Comparison of ENCODE assay signal across 11 mouse cellular contexts in the genomic region with DNA sequence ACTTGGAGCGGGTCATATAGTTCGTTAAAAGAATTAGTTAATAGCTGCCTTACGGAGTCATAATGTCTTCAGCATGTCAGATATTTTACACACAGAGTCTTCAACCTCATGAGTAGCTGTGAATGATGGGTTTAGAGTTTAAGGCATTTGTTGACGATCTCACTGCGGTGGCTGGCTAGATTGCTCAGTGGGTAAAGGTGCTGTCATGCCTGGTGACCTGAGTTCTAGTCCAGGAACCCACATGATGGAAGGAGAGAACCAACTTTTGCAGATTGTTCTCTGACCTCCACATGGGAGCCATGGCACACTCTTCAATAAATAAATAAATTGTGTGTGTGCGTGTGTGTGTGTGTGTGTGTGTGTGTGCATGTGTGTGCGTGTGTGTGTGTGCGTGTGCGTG. TPM values are rescaled to one million over a fixed set of nuclear protein-coding genes. Genes with fewer than 3 reads are reported as not detected.
DNase-seq lines count a peak whose midpoint lies in the region; ATAC-seq and TF ChIP-seq lines count a peak whose summit lies in the region.
"Had no signal": no experiment of that assay in that cellular context is flagged by ENCODE, and none has a peak within 500 bp of the region (broad histone marks: within the 10 kb centered on the region; RNA-seq: fewer than 3 reads in every experiment).

No protein-coding gene starts in this region.

- peaks cover 5% of the 10 kb centered on the region for H3K4me1 ChIP-seq in heart, adult 2 months (ENCODE audit: control insufficient read depth, insufficient read depth, low read length)
- peaks cover 34% of the 10 kb centered on the region for H3K4me1 ChIP-seq in kidney, embryonic 15.5 days
- H3K4me1 ChIP-seq in neural tube, embryonic 12.5 days, result peaks cover 23% of the 10 kb centered on the region
- peaks cover 25% of the 10 kb centered on the region for H3K4me1 ChIP-seq in stomach, embryonic 16.5 days (ENCODE audit: control insufficient read depth, insufficient read depth, low read length)

- H3K27me3 ChIP-seq in heart, adult 2 months (ENCODE audit: control insufficient read depth, insufficient read depth, low read length), result no peaks in the 10 kb centered on the region
- H3K27me3 ChIP-seq in kidney, embryonic 15.5 days, result no peaks in the 10 kb centered on the region
- no peaks in the 10 kb centered on the region for H3K27me3 ChIP-seq in neural tube, embryonic 12.5 days (replicated peaks)
- H3K27me3 ChIP-seq in stomach, embryonic 16.5 days (ENCODE audit: control insufficient read depth, insufficient read depth, low read length), result no peaks in the 10 kb centered on the region

- no peaks in the 10 kb centered on the region for H3K9me3 ChIP-seq in kidney, embryonic 15.5 days (replicated peaks)
- no peaks in the 10 kb centered on the region for H3K9me3 ChIP-seq in neural tube, embryonic 12.5 days
- no peaks in the 10 kb centered on the region for H3K9me3 ChIP-seq in stomach, embryonic 16.5 days (replicated peaks; ENCODE audit: control insufficient read depth, low read length)

- TF ChIP-seq EP300 in heart, adult 2 months (IDR thresholded peaks at IDR 0.05; ENCODE audit: insufficient read depth, low read depth, low read length), result no peak

- no peak overlapping the region for H3K4me3 ChIP-seq in heart, adult 2 months
- peak overlapping the region; percentile 61; the same call in 1 of the 2 replicates for H3K4me3 ChIP-seq in kidney, embryonic 15.5 days (replicated peaks)
- H3K4me3 ChIP-seq in neural tube, embryonic 12.5 days, result no peak overlapping the region
- H3K4me3 ChIP-seq in stomach, embryonic 16.5 days (replicated peaks; ENCODE audit: low read length), result peak overlapping the region; percentile 72; the same call in 1 of the 2 replicates

- intact Hi-C loops in heart, adult 2 months (cut with DNase I), result loop anchor here (2.0 kb wide), 1 partner anchor 71 kb away; the partner anchor contains the start of gene Stmn1

- H3K9ac ChIP-seq in heart, adult 2 months (ENCODE audit: low read depth, low read length), result no peak overlapping the region
- no peak overlapping the region for H3K9ac ChIP-seq in kidney, embryonic 15.5 days
- no peak overlapping the region for H3K9ac ChIP-seq in neural tube, embryonic 12.5 days
- H3K9ac ChIP-seq in stomach, embryonic 16.5 days (ENCODE audit: low read length), result 0 out of 2 replicates have a peak overlapping the region, but pooled peaks have one; percentile 43
- H3K9ac ChIP-seq: liver, embryonic 14.5 days had no signal

- H3K27ac ChIP-seq in heart, adult 2 months, result peak overlapping the region; percentile 77
- H3K27ac ChIP-seq in kidney, embryonic 15.5 days, result peak overlapping the region; percentile 80
- H3K27ac ChIP-seq in neural tube, embryonic 12.5 days, result no peak overlapping the region
- H3K27ac ChIP-seq in stomach, embryonic 16.5 days (ENCODE audit: low read length), result peak overlapping the region; percentile 96
- H3K27ac ChIP-seq: liver, embryonic 14.5 days had no signal

- WGBS in heart, adult 2 months, result 85% methylated on average over 9 of the region's 9 CpGs
- 85% methylated on average over 9 of the region's 9 CpGs for WGBS in kidney, embryonic 15.5 days
- WGBS in neural tube, embryonic 12.5 days, result 88% methylated on average over 9 of the region's 9 CpGs
- 84% methylated on average over 9 of the region's 9 CpGs for WGBS in stomach, embryonic 16.5 days

- H3K4me2 ChIP-seq in kidney, embryonic 15.5 days, result peak overlapping the region; percentile 76
- peak overlapping the region; percentile 86; the same call in 1 of the 2 replicates for H3K4me2 ChIP-seq in neural tube, embryonic 12.5 days (replicated peaks)
- peak overlapping the region; percentile 96; the same call in 1 of the 2 replicates for H3K4me2 ChIP-seq in stomach, embryonic 16.5 days (ENCODE audit: low read depth, low read length)

- TF ChIP-seq CTCF in heart, adult 2 months (IDR thresholded peaks at IDR 0.05), result no peak

- no peaks in the 10 kb centered on the region for H3K36me3 ChIP-seq in heart, adult 2 months (ENCODE audit: control insufficient read depth, insufficient read depth, low read length)
- H3K36me3 ChIP-seq in kidney, embryonic 15.5 days, result no peaks in the 10 kb centered on the region
- no peaks in the 10 kb centered on the region for H3K36me3 ChIP-seq in neural tube, embryonic 12.5 days
- no peaks in the 10 kb centered on the region for H3K36me3 ChIP-seq in stomach, embryonic 16.5 days (ENCODE audit: control insufficient read depth, insufficient read depth, low read length)

- no peak for ATAC-seq in kidney, embryonic 15.5 days (replicated peaks; ENCODE audit: low FRiP score)
- no peak for ATAC-seq in neural tube, embryonic 12.5 days (ENCODE audit: low FRiP score, low read depth)
- ATAC-seq in stomach, embryonic 16.5 days (ENCODE audit: insufficient read depth, low FRiP score), result no peak

- no peak for DNase-seq in heart, adult 2 months
- DNase-seq in heart, postnatal 4 days, result no peak
- DNase-seq in kidney, postnatal 4 days, result no peak
- no peak for DNase-seq in neural tube, embryonic 10.5 days (ENCODE audit: extremely low spot score, low spot score)
- DNase-seq in urinary bladder, postnatal 4 days (ENCODE audit: low spot score in 2 of 2), result no peak
- DNase-seq: thymus, postnatal 36 days had no signal

- H3K79me2 ChIP-seq in heart, adult 2 months (replicated peaks; ENCODE audit: control insufficient read depth, insufficient read depth, low read length), result no peaks in the 10 kb centered on the region

- no peak for TF ChIP-seq POLR2A in heart, adult 2 months (IDR thresholded peaks at IDR 0.05; ENCODE audit: insufficient read depth, low read depth, low read length)

RNA-seq across cellular contexts. Expression of gene Pafah2, which starts 1.6 kb away (rescaled TPM):
- total RNA-seq in heart, adult 2 months (2021), result 10 to 100 TPM in 1 of 2 experiments, 1 to 10 TPM in 1; 6.4 to 11.0 TPM
- 11.7 and 17.8 TPM in 2 replicates for polyA plus RNA-seq in heart, adult 2 months (2012; rRNA removed)
- 1 to 10 TPM; 8.6 to 8.9 TPM for total RNA-seq in heart, postnatal 4 days (2021)
- polyA plus RNA-seq in kidney, embryonic 15.5 days (2015; fragmentation: Nextera tagmentation; extraction: Ambion mirVana), result 14.0 and 15.7 TPM in 2 replicates
- 8.1 and 8.5 TPM in 2 replicates for polyA plus RNA-seq in neural tube, embryonic 12.5 days (2016; fragmentation: Nextera tagmentation; extraction: Ambion mirVana)
- 24.7 and 24.8 TPM in 2 replicates for polyA plus RNA-seq in stomach, embryonic 16.5 days (2015; fragmentation: Nextera tagmentation; extraction: Ambion mirVana)

RNA-seq across cellular contexts. Expression of gene Extl1, which starts 14.1 kb away (rescaled TPM):
- total RNA-seq in heart, adult 2 months (2021), result 10 to 100 TPM; 18.0 to 19.6 TPM
- polyA plus RNA-seq in heart, adult 2 months (2012; rRNA removed), result 23.7 and 24.4 TPM in 2 replicates
- total RNA-seq in heart, postnatal 4 days (2021), result 1 to 10 TPM; 2.7 to 2.9 TPM
- 0.33 and 0.53 TPM in 2 replicates for polyA plus RNA-seq in kidney, embryonic 15.5 days (2015; fragmentation: Nextera tagmentation; extraction: Ambion mirVana)
- polyA plus RNA-seq in neural tube, embryonic 12.5 days (2016; fragmentation: Nextera tagmentation; extraction: Ambion mirVana), result 0.40 and 0.53 TPM in 2 replicates
- 1.7 and 2.1 TPM in 2 replicates for polyA plus RNA-seq in stomach, embryonic 16.5 days (2015; fragmentation: Nextera tagmentation; extraction: Ambion mirVana)
- total RNA-seq: granulocyte monocyte progenitor cell, adult 5-6 weeks had no signal

RNA-seq across cellular contexts. Expression of gene Slc30a2, which starts 54.8 kb away (rescaled TPM):
- under 1 TPM; 0.45 to 0.65 TPM for total RNA-seq in heart, adult 2 months (2021)
- polyA plus RNA-seq in heart, adult 2 months (2012; rRNA removed), result 0.12 and 0.35 TPM in 2 replicates
- total RNA-seq in heart, postnatal 4 days (2021), result under 1 TPM; 0.29 to 0.61 TPM
- polyA plus RNA-seq in kidney, embryonic 15.5 days (2015; fragmentation: Nextera tagmentation; extraction: Ambion mirVana), result 0.73 and 1.1 TPM in 2 replicates
- polyA plus RNA-seq in neural tube, embryonic 12.5 days (2016; fragmentation: Nextera tagmentation; extraction: Ambion mirVana), result not detected in 2 replicates
- polyA plus RNA-seq in stomach, embryonic 16.5 days (2015; fragmentation: Nextera tagmentation; extraction: Ambion mirVana), result 0.91 and 1.1 TPM in 2 replicates
- total RNA-seq: granulocyte monocyte progenitor cell, adult 5-6 weeks had no signal

Comparison
In these comparisons a context has a peak if more than half of its experiments do, and no peak if none do; other contexts are left out.
1. H3K4me3 ChIP-seq: peak in kidney, embryonic 15.5 days (single experiment) and stomach, embryonic 16.5 days (single experiment); none in heart, adult 2 months (single experiment) and neural tube, embryonic 12.5 days (single experiment).
2. Peak in every context shown above with its lines, with median percentiles within 50 percentile points of each other: H3K4me2 ChIP-seq.